Mouse (Mus musculus): Measurements from ENCODE around the gene Cux1.

- TF ChIP-seq POLR2A (IDR thresholded peaks at IDR 0.05; ENCODE audit: insufficient read depth, low read depth, low read length) (no peak), CTCF (IDR thresholded peaks at IDR 0.05) (no peak)
Observed at GRCm38 (mm10) chr5:136489450-136489849, 77.8 kb downstream of the Cux1 start.
